Mouse (Mus musculus) left cerebral cortex, postnatal 10 days (tissue): ENCODE measurements around the gene Gm21663. TPM values are rescaled to one million over a fixed set of nuclear protein-coding genes. Genes with fewer than 3 reads are reported as not detected.
"Not testable (repeated sequence)": the region's sequence is repeated elsewhere in the genome, so short reads cannot be mapped to it uniquely, and the experiment has no call there.

Experiments used
- DNase-seq, 2 experiments: peaks; one replicate each; pipeline ENCODE4 v3.0.0; 2021 to 2022; ENCODE audit warnings: low spot score in 2 of 2, mixed read lengths in 1 of 2; ENCODE audit errors: extremely low spot score in 1 of 2
- intact Hi-C: fragments of 180-260 bp; cut with DNase I; formaldehyde crosslinking; loops from one replicate; pipeline ENCODE4 v1.15.1; 2025
- total RNA-seq, 2 experiments: library from RNA; stranded (reverse); gene quantifications; 2 replicates each; pipeline ENCODE4 v1.2.3; 2021

The Gm21663 gene
- total RNA-seq: not detected

- DNase-seq, intact Hi-C loops: not testable (repeated sequence)
Observed at GRCm38 (mm10) chr5:25942281-25942680, at the start of gene Gm21663. Gene Gm21663 (minus strand): TSS chr5:25942381.

GRCm38 (mm10) chr5:25988550-25988949 lies 46.4 kb upstream of the Gm21663 start, which contains the start of gene Gm21698:
Gene Gm21698 (minus strand): TSS chr5:25988650.
- DNase-seq, intact Hi-C loops: not testable (repeated sequence)

GRCm38 (mm10) chr5:25972563-25972962 lies 30.4 kb upstream of the Gm21663 start, which contains the start of gene Gm21680:
Gene Gm21680 (minus strand): TSS chr5:25972663.
- DNase-seq, intact Hi-C loops: not testable (repeated sequence)

GRCm38 (mm10) chr5:25957050-25957449 lies 14.9 kb upstream of the Gm21663 start:
- DNase-seq, intact Hi-C loops: not testable (repeated sequence)

- peak in 1 of 2 experiments; percentile 21 for DNase-seq
Observed at GRCm38 (mm10) chr5:25956611-25957010, 14.4 kb upstream of the Gm21663 start.

GRCm38 (mm10) chr5:25954317-25954716 lies 12.1 kb upstream of the Gm21663 start, which contains the start of gene Gm21671:
Gene Gm21671 (minus strand): TSS chr5:25954417.
- intact Hi-C loops, DNase-seq: not testable (repeated sequence)

More at GRCm38 (mm10) chr5:25956611-25957010, 14.4 kb upstream of the Gm21663 start:
- intact Hi-C loops: not testable (repeated sequence)

GRCm38 (mm10) chr5:25945391-25945790 lies 3.2 kb upstream of the Gm21663 start:
- intact Hi-C loops, DNase-seq: not testable (repeated sequence)

- DNase-seq: peak in 1 of 2 experiments; percentile 37
- intact Hi-C loops: no loop called here
Observed at GRCm38 (mm10) chr5:25891321-25891720, 50.9 kb downstream of the Gm21663 start.

GRCm38 (mm10) chr5:25889746-25890382 lies 52.3 kb downstream of the Gm21663 start:
- intact Hi-C loops: no loop called here
- DNase-seq: no peak

GRCm38 (mm10) chr5:25886708-25887107 lies 55.5 kb downstream of the Gm21663 start:
- no peak for DNase-seq
- intact Hi-C loops: no loop called here

Other genes starting within 250 kb of the Gm21663 start
- gene Xrcc2, start 236.6 kb downstream of the Gm21663 start, total RNA-seq: 1 to 10 TPM; 3.9 to 5.4 TPM
- 100 to 1,000 TPM; 214 to 216 TPM for gene Actr3b, start 182.4 kb downstream of the Gm21663 start, total RNA-seq
- gene Gm21671, start 12.0 kb upstream of the Gm21663 start, total RNA-seq: not detected
- not detected for gene Gm21680, start 30.3 kb upstream of the Gm21663 start, total RNA-seq
- gene Gm21698, start 46.3 kb upstream of the Gm21663 start, total RNA-seq: not detected
- gene Gm1979, start 62.4 kb upstream of the Gm21663 start, total RNA-seq: not detected
- gene Gm5862, start 80.5 kb upstream of the Gm21663 start, total RNA-seq: not detected
- gene Speer4a, start 97.2 kb upstream of the Gm21663 start, total RNA-seq: not detected
- gene Gm7347, start 116.2 kb upstream of the Gm21663 start, total RNA-seq: not detected
- gene Gm10471, start 146.9 kb upstream of the Gm21663 start, total RNA-seq: not detected
- gene 5031410I06Rik, start 163.0 kb upstream of the Gm21663 start, total RNA-seq: not detected
- not detected for gene Gm10220, start 179.0 kb upstream of the Gm21663 start, total RNA-seq